Mouse (Mus musculus): ENCODE measurements around the gene Elf3. TPM values are rescaled to one million over a fixed set of nuclear protein-coding genes. Genes with fewer than 3 reads are reported as not detected.

The Elf3 gene
- total RNA-seq, 1 experiment from 2014 or later, result not detected

Other genes starting within 250 kb of the Elf3 start
- gene Lgr6, start 153.3 kb downstream of the Elf3 start, total RNA-seq (2017), result 0.05 TPM in 1 of 2 replicates, not detected in the other
- 92.4 and 105 TPM in 2 replicates for gene Ptpn7, start 125.9 kb downstream of the Elf3 start, total RNA-seq (2017)
- 16.2 and 16.4 TPM in 2 replicates for gene Arl8a, start 111.7 kb downstream of the Elf3 start, total RNA-seq (2017)
- not detected in 2 replicates for gene Gpr37l1, start 90.9 kb downstream of the Elf3 start, total RNA-seq (2017)
- 34.2 and 51.4 TPM in 2 replicates for gene Rnpep, start 25.5 kb upstream of the Elf3 start, total RNA-seq (2017)
- 18.6 and 29.8 TPM in 2 replicates for gene Timm17a, start 55.2 kb upstream of the Elf3 start, total RNA-seq (2017)
- gene Lmod1, start 66.2 kb upstream of the Elf3 start, total RNA-seq (2017), result not detected in 2 replicates
- gene Shisa4, start 116.7 kb upstream of the Elf3 start, total RNA-seq (2017), result 0.18 TPM in 1 of 2 replicates, not detected in the other
- gene Ipo9, start 171.9 kb upstream of the Elf3 start, total RNA-seq (2017), result 46.0 and 68.1 TPM in 2 replicates

All from common myeloid progenitor, adult 5-6 weeks (primary cell).